Mouse (Mus musculus) kidney, adult 9 months (tissue): Measurements from ENCODE around the gene Map3k10.

Experiments used
- DNase-seq: peaks from one replicate; pipeline ENCODE4 v3.0.0; 2022

Gene Map3k10

GRCm38 (mm10) chr7:27608130-27608529 lies 66.3 kb downstream of the Map3k10 start:
- DNase-seq = no peak

GRCm38 (mm10) chr7:27607580-27607979 lies 66.8 kb downstream of the Map3k10 start:
- peak; percentile 85 for DNase-seq

GRCm38 (mm10) chr7:27606481-27607254 lies 67.7 kb downstream of the Map3k10 start:
- DNase-seq = no peak
